Mouse (Mus musculus) E14TG2a.4 (cell line): ENCODE results near the gene Cnot3.

Source experiments
- CTCF ChIP-seq: conservative IDR thresholded peaks from 2 replicates; pipeline ENCODE4 v1.5.1; 2014; ENCODE audit warnings: low read length
- NANOG ChIP-seq: IDR thresholded peaks from 2 replicates; pipeline ENCODE4 v1.6.1; 2014; ENCODE audit warnings: borderline replicate concordance, low read length, mixed read lengths
- POU5F1 ChIP-seq: IDR thresholded peaks from 2 replicates; pipeline ENCODE4 v1.6.1; 2014; ENCODE audit warnings: low read length, borderline replicate concordance

DNA sequence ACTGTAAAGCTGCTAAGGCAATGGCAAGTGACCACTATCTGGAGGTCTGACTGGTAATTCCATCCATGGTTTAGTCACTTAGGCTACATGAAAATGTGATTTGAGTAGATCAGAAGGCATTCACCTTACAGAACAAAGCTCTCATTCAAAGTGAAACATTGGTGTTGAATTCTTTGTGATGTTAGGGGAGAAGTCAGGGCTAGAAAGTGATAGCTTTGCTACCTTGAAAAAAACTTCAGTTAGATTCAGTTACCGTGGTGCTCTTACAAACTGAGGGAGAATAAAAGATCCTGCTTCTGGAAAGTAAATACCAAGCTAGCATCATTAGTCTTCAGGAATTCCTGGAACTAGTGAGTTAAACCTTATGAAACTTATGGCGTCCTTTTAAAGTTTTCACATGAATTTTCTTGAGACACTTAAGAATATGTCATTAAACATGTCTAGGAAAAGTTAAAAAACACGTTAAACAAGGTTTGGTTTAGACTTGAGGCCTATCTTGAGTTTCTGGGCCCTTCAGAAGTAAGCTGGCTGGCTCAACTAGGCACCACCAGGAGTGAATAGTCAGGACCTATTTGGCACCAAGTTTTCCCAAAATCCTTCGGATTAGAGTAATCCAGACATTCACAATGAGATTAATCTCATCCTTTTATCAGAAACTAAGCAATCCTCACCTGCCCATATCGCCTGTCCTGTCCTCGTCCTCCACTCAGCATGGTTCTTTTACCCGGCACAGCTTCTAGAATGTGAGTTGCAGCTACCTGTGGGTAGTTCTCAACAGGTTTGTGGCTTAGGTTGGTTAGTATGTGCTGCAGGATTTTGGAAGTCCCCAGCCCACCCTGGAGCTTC lies 62.7 kb downstream of the Cnot3 start:
- TF ChIP-seq CTCF, result no peak
- no peak for TF ChIP-seq NANOG
- no peak for TF ChIP-seq POU5F1
